In genomic region chr9:58159855-58160254, GRCm38 (mm10) we compare ENCODE assay signal across 10 mouse cellular contexts. TPM values are rescaled to one million over a fixed set of nuclear protein-coding genes. Genes with fewer than 3 reads are reported as not detected.
DNase-seq lines count a peak whose midpoint lies in the region; ATAC-seq and TF ChIP-seq lines count a peak whose summit lies in the region.
"Had no signal": no experiment of that assay in that cellular context is flagged by ENCODE, and none has a peak within 500 bp of the region (broad histone marks: within the 10 kb centered on the region; RNA-seq: fewer than 3 reads in every experiment).

No protein-coding gene starts in this region.

- H3K27ac ChIP-seq in heart, embryonic 14.5 days (replicated peaks in 1 of 2; ENCODE audit: control insufficient read depth in 1 of 2, insufficient read depth in 1 of 2, low read depth in 2 of 2, low read length in 2 of 2) = peak overlapping the region; percentile 57 to 78
- peak overlapping the region; percentile 98 for H3K27ac ChIP-seq in limb, embryonic 14.5 days (replicated peaks; ENCODE audit: low read depth, low read length)
- H3K27ac ChIP-seq: macrophage had no signal

- no peak for TF ChIP-seq POLR2A in limb, embryonic 14.5 days (IDR thresholded peaks at IDR 0.05; ENCODE audit: borderline replicate concordance, extremely low read depth, insufficient read depth, insufficient read length)

- WGBS in heart, embryonic 14.5 days = 15% methylated on average over 4 of the region's 4 CpGs
- WGBS in limb, embryonic 14.5 days = 50% methylated on average over 4 of the region's 4 CpGs

- no peak overlapping the region; the same call in 1 of the 2 replicates for H3K9ac ChIP-seq in heart, embryonic 14.5 days (ENCODE audit: low read length)
- no peak overlapping the region for H3K9ac ChIP-seq in limb, embryonic 14.5 days (ENCODE audit: low read depth, low read length, severe bottlenecking)

- H3K4me1 ChIP-seq in heart, embryonic 14.5 days (ENCODE audit: control insufficient read depth in 2 of 2, insufficient read depth in 2 of 2, low read length in 2 of 2) = peaks cover 26 to 33% of the 10 kb centered on the region in 2 experiments
- peaks cover 46% of the 10 kb centered on the region for H3K4me1 ChIP-seq in limb, embryonic 14.5 days (ENCODE audit: control insufficient read depth, insufficient read depth, low read length)

- no peak overlapping the region for H3K4me3 ChIP-seq in heart, embryonic 14.5 days (ENCODE audit: control insufficient read depth in 1 of 2, insufficient read depth in 1 of 2, low read depth in 1 of 2, low read length in 2 of 2)
- H3K4me3 ChIP-seq in limb, embryonic 14.5 days (replicated peaks; ENCODE audit: low read length) = peak overlapping the region; percentile 42

- no peaks in the 10 kb centered on the region for H3K36me3 ChIP-seq in heart, embryonic 14.5 days (ENCODE audit: control insufficient read depth, insufficient read depth, low read length)
- H3K36me3 ChIP-seq in limb, embryonic 14.5 days (ENCODE audit: control insufficient read depth, insufficient read depth, low read length) = peaks cover 14% of the 10 kb centered on the region

- H3K27me3 ChIP-seq in heart, embryonic 14.5 days (ENCODE audit: control insufficient read depth, insufficient read depth, low read length) = no peaks in the 10 kb centered on the region
- H3K27me3 ChIP-seq in limb, embryonic 14.5 days (ENCODE audit: control insufficient read depth, insufficient read depth, low read length) = no peaks in the 10 kb centered on the region

- peak; percentile 67 to 72 for DNase-seq in cerebellum, postnatal 10 days
- no peak for DNase-seq in cerebellum, adult 18-20 months
- DNase-seq in left cerebral cortex, postnatal 14 days (ENCODE audit: low spot score in 2 of 2) = peak; percentile 34 to 60
- DNase-seq in left cerebral cortex, postnatal 10 days (ENCODE audit: extremely low spot score in 1 of 2, low spot score in 2 of 2) = no peak
- DNase-seq in limb, embryonic 14.5 days (ENCODE audit: low spot score) = no peak
- DNase-seq in Muller cell, postnatal 12 days (ENCODE audit: inconsistent ontology term) = no peak
- no peak for DNase-seq in thymus, postnatal 4 days
- DNase-seq: spleen, adult 18-20 months had no signal

- H3K4me2 ChIP-seq in heart, embryonic 14.5 days (ENCODE audit: low read length) = no peak overlapping the region
- H3K4me2 ChIP-seq in limb, embryonic 14.5 days (replicated peaks; ENCODE audit: low read depth, low read length, severe bottlenecking) = peak overlapping the region; percentile 90; the same call in 1 of the 2 replicates

- intact Hi-C loops in left cerebral cortex, postnatal 14 days (cut with DNase I) = no loop called here
- intact Hi-C loops in left cerebral cortex, postnatal 10 days (cut with DNase I) = no loop called here

- H3K9me3 ChIP-seq in heart, embryonic 14.5 days (ENCODE audit: control insufficient read depth, low read length) = no peaks in the 10 kb centered on the region
- no peaks in the 10 kb centered on the region for H3K9me3 ChIP-seq in limb, embryonic 14.5 days (ENCODE audit: control insufficient read depth, low read length)

- ATAC-seq in heart, embryonic 14.5 days (ENCODE audit: insufficient number of reproducible peaks, insufficient read depth, low FRiP score, low read depth) = peak; percentile 44; the same call in 1 of the 2 replicates
- no peak for ATAC-seq in limb, embryonic 14.5 days (ENCODE audit: low FRiP score, low read depth)

RNA-seq across cellular contexts. Expression of gene Ccdc33, which starts 41.2 kb away (rescaled TPM):
- 1 to 10 TPM in 1 of 2 experiments, under 1 TPM in 1; 0.42 to 1.3 TPM for total RNA-seq in left cerebral cortex, postnatal 14 days (2021)
- total RNA-seq in left cerebral cortex, postnatal 10 days (2021) = under 1 TPM; 0.43 to 0.47 TPM
- not detected in 2 replicates for polyA plus RNA-seq in heart, embryonic 14.5 days (2014; fragmentation: Nextera tagmentation; extraction: Ambion mirVana)
- 0.11 and 0.24 TPM in 2 replicates for polyA plus RNA-seq in limb, embryonic 14.5 days (2012; rRNA removed)
- 0.44 TPM in 1 of 2 replicates, not detected in the other for polyA plus RNA-seq in limb, embryonic 14.5 days (2014; fragmentation: Nextera tagmentation; extraction: Ambion mirVana)
- polyA plus RNA-seq: macrophage had no signal

RNA-seq across cellular contexts. Expression of gene Islr, which starts 44.3 kb away (rescaled TPM):
- 10 to 100 TPM; 15.8 to 16.2 TPM for total RNA-seq in left cerebral cortex, postnatal 14 days (2021)
- total RNA-seq in left cerebral cortex, postnatal 10 days (2021) = 10 to 100 TPM; 14.0 to 14.3 TPM
- polyA plus RNA-seq in heart, embryonic 14.5 days (2014; fragmentation: Nextera tagmentation; extraction: Ambion mirVana) = 10.5 and 15.6 TPM in 2 replicates
- polyA plus RNA-seq in limb, embryonic 14.5 days (2012; rRNA removed) = 493 and 711 TPM in 2 replicates
- polyA plus RNA-seq in limb, embryonic 14.5 days (2014; fragmentation: Nextera tagmentation; extraction: Ambion mirVana) = 143 and 153 TPM in 2 replicates
- polyA plus RNA-seq: macrophage had no signal

RNA-seq across cellular contexts. Expression of gene Islr2, which starts 44.3 kb away (rescaled TPM):
- 10 to 100 TPM; 86.1 to 99.6 TPM for total RNA-seq in left cerebral cortex, postnatal 14 days (2021)
- total RNA-seq in left cerebral cortex, postnatal 10 days (2021) = 100 to 1,000 TPM; 130 to 138 TPM
- not detected in 2 replicates for polyA plus RNA-seq in heart, embryonic 14.5 days (2014; fragmentation: Nextera tagmentation; extraction: Ambion mirVana)
- 12.2 and 24.8 TPM in 2 replicates for polyA plus RNA-seq in limb, embryonic 14.5 days (2012; rRNA removed)
- 1.7 and 2.7 TPM in 2 replicates for polyA plus RNA-seq in limb, embryonic 14.5 days (2014; fragmentation: Nextera tagmentation; extraction: Ambion mirVana)
- polyA plus RNA-seq: macrophage had no signal

Comparison
In these comparisons a context has a peak if more than half of its experiments do, and no peak if none do; other contexts are left out.
1. DNase-seq: peak in cerebellum, postnatal 10 days (2 of 2) and left cerebral cortex, postnatal 14 days (2 of 2); none in cerebellum, adult 18-20 months (0 of 2), left cerebral cortex, postnatal 10 days (0 of 2), limb, embryonic 14.5 days (single experiment), Muller cell, postnatal 12 days (single experiment) and thymus, postnatal 4 days (single experiment).